Mouse (Mus musculus) spleen, adult 2 months (tissue): ENCODE measurements at regions not wholly inside any gene's neighbourhood (a gene's known extent, or its start where the extent isn't known, plus 50 kb on each side); places are given as distances from the start of the nearest gene placed in this dataset.

Experiments used
- CTCF ChIP-seq: fragments of 200-500 bp; IDR thresholded peaks from 2 replicates; pipeline ENCODE4 v1.5.1; 2011; ENCODE audit warnings: mild to moderate bottlenecking, inconsistent platforms; ENCODE audit not compliant: insufficient read depth, insufficient read length, insufficient replicate concordance; ENCODE audit errors: extremely low read depth
- POLR2A ChIP-seq: fragments of 200-500 bp; IDR thresholded peaks from 2 replicates; pipeline ENCODE4 v1.6.1; 2011; ENCODE audit warnings: low read depth, low read length, inconsistent platforms

GRCm38 (mm10) chr8:126683950-126684349 lies 90.2 kb upstream of the Irf2bp2 start:
- no peak for TF ChIP-seq POLR2A
- TF ChIP-seq CTCF, result no peak
